Mouse (Mus musculus) adrenal gland, postnatal 36 days (tissue): ENCODE measurements around the gene Copz1. TPM values are rescaled to one million over a fixed set of nuclear protein-coding genes. Genes with fewer than 3 reads are reported as not detected.

Source experiments
- DNase-seq, 2 experiments: peaks; one replicate each; pipeline ENCODE4 v3.0.0; 2021; ENCODE audit warnings: mixed read lengths in 1 of 2
- total RNA-seq, 2 experiments: library from RNA; stranded (reverse); gene quantifications; 2 replicates each; pipeline ENCODE4 v1.2.3; 2021

Gene Copz1
- total RNA-seq, 2 experiments from 2014 or later = 144 to 150 TPM

DNA sequence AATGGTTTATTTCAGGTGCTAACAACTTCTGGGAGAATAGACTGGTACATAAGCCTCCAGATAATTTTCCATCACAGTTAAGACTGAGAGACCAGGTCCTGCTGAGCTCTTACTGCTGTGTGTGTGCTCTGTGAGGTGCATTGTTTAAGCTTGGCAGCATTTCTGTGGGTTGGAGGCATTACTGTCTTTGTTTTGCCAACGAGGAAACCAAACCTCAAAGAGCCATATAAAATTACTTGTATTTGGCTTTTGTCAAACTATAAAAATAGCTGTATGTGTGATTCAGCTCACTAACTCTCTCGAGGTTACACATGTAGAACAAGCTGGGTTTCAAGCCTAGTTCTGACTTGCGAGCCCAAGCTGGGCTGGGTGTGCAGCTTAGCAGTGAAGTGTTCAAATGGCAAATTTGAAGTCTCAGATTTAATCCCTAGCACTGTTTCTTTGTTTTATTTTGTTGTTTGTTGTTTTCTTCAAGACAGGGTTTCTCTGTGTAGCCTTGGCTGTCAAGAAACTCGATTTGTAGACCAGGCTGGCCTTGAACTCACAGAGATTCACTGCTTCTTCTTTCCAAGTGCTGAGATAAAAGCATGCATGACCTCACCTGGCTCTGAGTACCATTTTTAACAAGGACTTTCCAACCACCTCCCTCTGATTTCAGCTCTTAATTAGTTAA lies 20.3 kb downstream of the Copz1 start:
- DNase-seq = peak in 1 of 2 experiments; percentile 22

GRCm38 (mm10) chr15:103293375-103293774 lies 20.9 kb downstream of the Copz1 start:
- no peak for DNase-seq

DNA sequence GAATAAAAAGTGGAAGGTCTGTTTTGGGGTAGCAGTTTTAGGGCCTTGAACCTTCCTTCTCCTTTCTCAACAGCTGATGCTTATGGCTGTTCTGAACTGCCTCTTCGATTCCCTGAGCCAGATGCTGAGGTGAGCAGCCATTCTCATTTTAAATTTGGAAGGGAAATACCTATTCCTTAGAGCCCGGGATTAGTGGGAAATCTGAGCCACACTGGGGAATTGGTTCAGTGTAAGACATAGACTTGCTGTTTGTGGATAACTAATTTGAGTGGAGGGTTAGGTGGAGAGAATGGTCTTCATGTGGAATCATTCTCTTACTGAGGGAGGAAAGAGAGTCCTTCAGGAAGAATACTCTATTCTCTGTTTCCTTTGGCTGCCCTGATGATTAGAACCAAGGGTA lies 22.1 kb downstream of the Copz1 start:
- DNase-seq = no peak

DNA sequence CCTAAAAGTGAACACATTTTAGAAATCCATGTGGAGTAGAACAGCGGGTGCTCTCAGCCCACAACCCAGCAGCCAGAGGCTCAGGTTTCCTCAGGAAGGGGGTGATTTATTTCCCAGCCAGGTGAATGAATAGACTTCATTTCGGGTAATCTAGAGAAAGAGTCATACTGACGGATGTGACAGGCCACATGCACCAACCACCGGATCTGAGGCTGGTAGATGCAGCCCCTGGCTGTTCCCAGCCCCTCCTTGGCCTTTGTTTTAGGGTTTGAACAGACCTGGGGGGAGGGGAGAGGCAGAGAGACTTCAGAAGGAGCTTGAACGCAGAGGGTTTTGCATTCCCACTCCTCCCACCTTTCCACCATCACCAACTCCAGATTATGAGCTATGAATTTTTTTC lies 23.3 kb downstream of the Copz1 start:
- no peak for DNase-seq

DNA sequence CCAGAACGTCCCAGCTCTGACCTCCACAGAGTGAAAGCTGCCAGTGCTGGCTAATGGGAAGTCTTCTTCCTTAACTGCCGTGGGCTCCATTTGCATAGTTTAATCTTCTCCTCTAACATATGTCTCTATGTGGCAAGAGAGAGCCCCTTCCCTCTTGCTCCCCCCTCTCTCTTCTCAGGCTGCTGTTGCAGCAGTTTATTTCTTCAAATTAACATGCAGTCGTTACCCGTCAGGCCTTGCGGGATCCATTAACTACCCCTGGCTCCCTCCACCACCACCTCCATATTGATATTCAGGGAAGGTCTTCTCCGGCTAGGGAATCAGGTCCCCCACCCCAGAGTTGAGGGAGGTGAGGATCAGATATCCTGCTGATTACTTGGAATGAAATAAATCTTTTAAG lies 24.8 kb downstream of the Copz1 start:
- DNase-seq = no peak

- no peak for DNase-seq
Observed at GRCm38 (mm10) chr15:103298026-103298425, 25.5 kb downstream of the Copz1 start.

- no peak for DNase-seq
Observed at GRCm38 (mm10) chr15:103298861-103299616, 26.5 kb downstream of the Copz1 start.

GRCm38 (mm10) chr15:103299644-103300043 lies 27.1 kb downstream of the Copz1 start:
- no peak for DNase-seq

GRCm38 (mm10) chr15:103300067-103300471 lies 27.6 kb downstream of the Copz1 start:
- DNase-seq = no peak

DNA sequence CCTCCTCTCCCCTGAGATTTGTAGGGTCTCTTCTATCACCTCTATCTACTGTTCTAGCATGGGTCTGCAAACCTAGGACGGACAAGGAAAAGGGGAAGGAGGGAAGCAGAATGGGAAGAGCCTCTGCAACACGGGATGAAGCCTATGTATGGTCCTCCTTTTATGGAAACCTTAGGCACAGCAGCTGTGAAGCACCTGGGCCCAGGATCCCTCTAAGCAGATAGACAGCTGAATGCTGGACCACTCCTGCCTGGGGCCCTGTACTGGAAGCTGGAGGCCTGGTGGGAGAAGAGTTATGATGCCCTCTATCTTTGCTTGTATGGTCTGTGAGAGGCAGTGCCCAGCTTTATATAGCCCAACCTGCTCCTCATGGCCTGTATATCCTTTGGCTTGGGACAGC lies 28.0 kb downstream of the Copz1 start:
- DNase-seq = no peak

DNA sequence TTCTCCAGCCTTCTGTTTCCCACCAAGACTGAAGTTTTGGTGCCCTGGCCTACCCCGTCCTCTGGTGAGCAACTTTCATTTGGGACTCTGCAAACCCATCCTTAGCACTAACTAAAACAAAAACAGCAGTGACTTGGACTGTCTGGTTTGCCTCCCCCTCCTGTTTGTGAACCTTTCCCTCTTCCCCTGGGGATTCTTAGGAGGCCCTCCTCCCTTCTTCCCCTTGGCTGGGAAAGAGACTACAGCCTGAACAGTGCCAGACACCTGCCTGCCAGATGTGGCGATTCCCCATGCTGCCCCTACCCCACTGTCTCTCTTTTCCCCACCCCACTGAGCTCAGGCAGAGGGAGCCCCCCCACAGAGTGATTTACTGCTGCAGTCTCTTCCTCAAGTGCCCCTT lies 28.5 kb downstream of the Copz1 start:
- no peak for DNase-seq

- no peak for DNase-seq
Observed at GRCm38 (mm10) chr15:103301547-103302340, 29.2 kb downstream of the Copz1 start.

- no peak for DNase-seq
Observed at GRCm38 (mm10) chr15:103302341-103303021, 30.0 kb downstream of the Copz1 start.

GRCm38 (mm10) chr15:103303916-103304615 lies 31.6 kb downstream of the Copz1 start:
- no peak for DNase-seq

GRCm38 (mm10) chr15:103304616-103304969 lies 32.1 kb downstream of the Copz1 start:
- no peak for DNase-seq

DNA sequence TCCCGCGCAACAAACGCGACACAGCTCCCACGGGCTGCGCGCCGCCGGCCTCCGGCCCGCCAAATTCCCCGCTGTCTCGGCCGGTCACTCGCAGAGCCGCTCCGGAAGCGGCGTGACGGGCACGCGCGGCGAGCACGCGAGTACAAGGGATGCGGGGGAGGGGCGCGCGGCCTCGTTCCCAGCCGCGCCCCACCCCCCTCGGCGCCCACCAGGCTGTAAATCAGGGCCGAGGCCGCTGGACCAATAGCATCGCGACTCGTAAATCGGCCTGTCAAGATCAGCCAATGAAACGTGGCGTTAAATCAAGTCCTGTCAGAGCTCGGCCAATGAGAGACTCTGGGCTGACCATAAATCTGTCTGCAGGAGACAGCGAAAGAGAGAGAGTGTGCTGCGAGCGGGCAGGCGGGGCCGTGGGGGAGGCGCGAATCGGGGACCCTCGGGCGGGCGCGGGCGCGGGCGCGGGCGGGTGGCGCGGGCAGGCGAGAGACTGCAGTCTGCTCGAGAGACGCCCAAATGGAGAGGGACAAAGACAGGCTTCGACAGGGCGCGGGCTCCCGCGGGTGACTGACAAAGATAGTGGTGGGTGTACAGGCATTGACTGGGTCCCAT lies 32.7 kb downstream of the Copz1 start:
- peak; percentile 94 to 97 for DNase-seq

GRCm38 (mm10) chr15:103305792-103306645 lies 33.5 kb downstream of the Copz1 start:
- peak; percentile 51 to 65 for DNase-seq

- DNase-seq = peak; percentile 90 to 92
Observed at GRCm38 (mm10) chr15:103307125-103307524, 34.6 kb downstream of the Copz1 start.

DNA sequence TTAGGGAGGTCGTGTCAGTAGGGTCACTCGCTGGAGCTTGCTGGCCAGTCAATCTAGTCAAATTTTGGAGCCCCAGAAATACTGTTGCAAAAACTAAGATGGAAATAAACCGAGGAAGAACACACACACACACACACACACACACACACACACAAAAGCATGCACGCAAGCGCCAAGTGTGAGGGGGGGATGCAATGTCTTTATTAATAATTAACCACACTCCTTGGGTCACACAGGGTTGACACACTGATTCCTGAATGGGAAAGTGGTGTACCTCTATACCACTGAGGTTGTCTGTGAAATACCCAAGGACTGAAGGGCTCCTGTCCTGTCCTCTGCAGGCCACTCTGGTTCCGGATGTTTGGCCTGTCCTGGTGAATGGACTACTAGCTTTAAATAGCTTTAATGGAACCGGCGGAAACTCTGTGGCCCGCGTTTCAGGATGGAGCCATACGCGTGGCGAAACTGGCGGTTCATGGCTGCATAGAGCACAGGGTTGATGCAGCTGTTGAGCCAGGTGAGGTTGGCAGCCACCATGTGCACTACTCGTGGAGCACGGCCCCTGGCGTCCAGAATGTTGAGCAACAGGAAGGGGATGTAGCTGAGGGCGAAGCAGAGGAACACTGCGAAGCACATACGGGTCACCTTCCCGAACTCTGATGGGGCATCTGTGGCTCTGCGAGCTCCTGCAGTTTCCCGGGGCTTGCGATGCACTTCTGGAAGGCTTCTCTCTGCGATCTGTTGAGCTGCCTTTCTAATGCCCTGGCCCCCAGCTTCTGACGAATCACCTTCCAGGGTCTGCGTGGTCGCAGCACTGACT lies 35.8 kb downstream of the Copz1 start:
- DNase-seq = no peak
